Mouse (Mus musculus): ENCODE data around the gene Nudt4. TPM values are rescaled to one million over a fixed set of nuclear protein-coding genes. Genes with fewer than 3 reads are reported as not detected.

Gene Nudt4
- 10 to 100 TPM; 91.1 to 92.9 TPM for total RNA-seq (2021)
- long read RNA-seq, transcript Nudt4-201 (5 exons, 3,210 nt): major isoform, 20 of 49 reads
- long read RNA-seq, partial matches to known transcripts: 10 of 49 reads
- long read RNA-seq, other reads (novel, unspliced or antisense): 19 of 49 reads

GRCm38 (mm10) chr10:95563851-95564845, at the start of gene Nudt4:
Gene Nudt4, minus strand, starts transcription at chr10:95564146.
- DNase-seq (ENCODE audit: low spot score in 2 of 2): peak; percentile 79 to 88

GRCm38 (mm10) chr10:95611331-95611721, 47.4 kb upstream of the Nudt4 start:
- DNase-seq (ENCODE audit: low spot score in 2 of 2): no peak

GRCm38 (mm10) chr10:95610666-95611330, 46.9 kb upstream of the Nudt4 start:
- DNase-seq (ENCODE audit: low spot score in 2 of 2): no peak

GRCm38 (mm10) chr10:95604979-95605613, 41.1 kb upstream of the Nudt4 start:
- DNase-seq (ENCODE audit: low spot score in 2 of 2): no peak

- DNase-seq (ENCODE audit: low spot score in 2 of 2): no peak
These were observed 36.6 kb upstream of the Nudt4 start for GRCm38 (mm10) chr10:95600527-95600926.

- no peak for DNase-seq (ENCODE audit: low spot score in 2 of 2)
These were observed 35.8 kb upstream of the Nudt4 start for GRCm38 (mm10) chr10:95599740-95600139.

- no peak for DNase-seq (ENCODE audit: low spot score in 2 of 2)
These were observed 34.2 kb upstream of the Nudt4 start for GRCm38 (mm10) chr10:95598056-95598587.

- no peak for DNase-seq (ENCODE audit: low spot score in 2 of 2)
These were observed 32.1 kb upstream of the Nudt4 start for GRCm38 (mm10) chr10:95595852-95596639.

- no peak for DNase-seq (ENCODE audit: low spot score in 2 of 2)
These were observed 30.5 kb upstream of the Nudt4 start for GRCm38 (mm10) chr10:95594414-95594813.

GRCm38 (mm10) chr10:95591257-95591656, 27.3 kb upstream of the Nudt4 start:
- no peak for DNase-seq (ENCODE audit: low spot score in 2 of 2)

- DNase-seq (ENCODE audit: low spot score in 2 of 2): no peak
These were observed 26.2 kb upstream of the Nudt4 start for GRCm38 (mm10) chr10:95590196-95590595.

GRCm38 (mm10) chr10:95589196-95589595, 25.2 kb upstream of the Nudt4 start:
- DNase-seq (ENCODE audit: low spot score in 2 of 2): no peak

GRCm38 (mm10) chr10:95587509-95588220, 23.7 kb upstream of the Nudt4 start:
- no peak for DNase-seq (ENCODE audit: low spot score in 2 of 2)

GRCm38 (mm10) chr10:95585554-95585953, 21.6 kb upstream of the Nudt4 start:
- no peak for DNase-seq (ENCODE audit: low spot score in 2 of 2)

GRCm38 (mm10) chr10:95577567-95577950, 13.6 kb upstream of the Nudt4 start:
- DNase-seq (ENCODE audit: low spot score in 2 of 2): no peak

GRCm38 (mm10) chr10:95576876-95577566, 13.1 kb upstream of the Nudt4 start:
- no peak for DNase-seq (ENCODE audit: low spot score in 2 of 2)

GRCm38 (mm10) chr10:95575839-95576380, 12.0 kb upstream of the Nudt4 start:
- DNase-seq (ENCODE audit: low spot score in 2 of 2): no peak

- no peak for DNase-seq (ENCODE audit: low spot score in 2 of 2)
These were observed 11.0 kb upstream of the Nudt4 start for GRCm38 (mm10) chr10:95574994-95575393.

- no peak for DNase-seq (ENCODE audit: low spot score in 2 of 2)
These were observed 5.5 kb upstream of the Nudt4 start for GRCm38 (mm10) chr10:95569441-95569840.

Measured in layer of hippocampus, postnatal 10 days (tissue).